Mouse (Mus musculus) hindbrain, embryonic 14.5 days (tissue): ENCODE data around the gene Acbd6. TPM values are rescaled to one million over a fixed set of nuclear protein-coding genes. Genes with fewer than 3 reads are reported as not detected.
A peak's percentile ranks its signal among the peaks of the same experiment; 100 is the strongest.

Experiments
- ATAC-seq: fragments of 200-750 bp; cut with Nextera tagmentation; 2 replicates; pipeline ENCODE4 v1.8.0; 2017; ENCODE audit warnings: moderate number of reproducible peaks, mild to moderate bottlenecking, moderate TSS enrichment, moderate library complexity; ENCODE audit not compliant: low FRiP score
- DNase-seq: peaks from one replicate; pipeline ENCODE4 v3.0.0-alpha.2; 2015; ENCODE audit warnings: low spot score
- H3K27ac ChIP-seq: fragments of 300-500 bp; sonication (generic); 2 replicates; pipeline ENCODE4 v1.5.1; 2014; ENCODE audit warnings: mild to moderate bottlenecking, moderate library complexity
- H3K27me3 ChIP-seq: fragments of 300-500 bp; sonication (generic); 2 replicates; pipeline ENCODE4 v1.6.1; 2014; ENCODE audit warnings: mild to moderate bottlenecking, low read length, mixed read lengths; ENCODE audit not compliant: control insufficient read depth, insufficient read depth
- H3K36me3 ChIP-seq: fragments of 300-500 bp; sonication (generic); replicated peaks from 2 replicates; pipeline ENCODE4 v1.6.1; 2014; ENCODE audit not compliant: control insufficient read depth, insufficient read depth
- H3K4me1 ChIP-seq: fragments of 300-500 bp; sonication (generic); replicated peaks from 2 replicates; pipeline ENCODE4 v1.6.1; 2014; ENCODE audit warnings: antibody characterized with exemption, low read length, mixed read lengths; ENCODE audit not compliant: control insufficient read depth, insufficient read depth
- H3K4me2 ChIP-seq: fragments of 300-500 bp; sonication (generic); replicated peaks from 2 replicates; pipeline ENCODE4 v1.6.1; 2014; ENCODE audit warnings: mild to moderate bottlenecking, moderate library complexity
- H3K4me3 ChIP-seq: fragments of 300-500 bp; sonication (generic); replicated peaks from 2 replicates; pipeline ENCODE4 v1.5.1; 2014; ENCODE audit warnings: mild to moderate bottlenecking, low read length
- H3K9ac ChIP-seq: fragments of 300-500 bp; sonication (generic); 2 replicates; pipeline ENCODE4 v1.6.1; 2014
- H3K9me3 ChIP-seq: fragments of 300-500 bp; sonication (generic); 2 replicates; pipeline ENCODE4 v1.6.1; 2016; ENCODE audit warnings: low read length; ENCODE audit not compliant: control insufficient read depth
- WGBS: fragments of 180-500 bp; shearing (Covaris S2); extraction: QIAGEN DNeasy Blood & Tissue Kit; methylation state at CpG from one replicate; pipeline ENCODE4 v1.1.7; 2014; 5-methylcytosine and 5-hydroxymethylcytosine counted together
- polyA plus RNA-seq: library from polyadenylated mRNA; unstranded; fragments of >200 nt; fragmentation: Nextera tagmentation; extraction: Ambion mirVana; gene quantifications from 2 replicates; pipeline ENCODE4 v1.2.1, GENCODE M21; 2014

Gene Acbd6
- polyA plus RNA-seq, 1 experiment from 2014 or later: 103 TPM

DNA sequence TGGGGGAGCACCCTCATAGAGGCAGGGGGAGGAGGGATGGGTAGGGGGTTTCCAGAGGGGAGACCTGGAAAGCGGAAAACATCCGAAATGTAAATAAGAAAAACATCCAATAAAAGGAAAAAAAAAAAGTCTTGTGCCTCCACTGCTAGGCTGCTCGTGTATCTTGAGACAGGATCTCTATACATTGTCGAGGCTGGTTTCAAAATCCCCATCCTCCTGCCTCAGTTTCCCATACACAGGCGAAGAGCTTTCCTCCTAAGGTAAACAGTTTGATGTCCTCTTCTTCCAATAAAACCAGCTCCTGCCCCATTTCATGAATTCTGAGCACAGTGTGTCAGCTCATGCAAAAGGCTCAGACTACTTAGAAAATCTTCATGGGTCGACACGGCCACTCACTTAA, 19.9 kb upstream of the Acbd6 start:
- DNase-seq: no peak
- H3K4me1 ChIP-seq: no peaks in the 10 kb centered on the region
- ATAC-seq: no peak
- no peak overlapping the region for H3K4me2 ChIP-seq
- WGBS: 74% methylated on average over 7 of the region's 7 CpGs
- H3K36me3 ChIP-seq: no peaks in the 10 kb centered on the region
- H3K4me3 ChIP-seq: no peak overlapping the region
- H3K27me3 ChIP-seq: no peaks in the 10 kb centered on the region
- no peak overlapping the region for H3K9ac ChIP-seq
- no peaks in the 10 kb centered on the region for H3K9me3 ChIP-seq
- H3K27ac ChIP-seq: no peak overlapping the region

DNA sequence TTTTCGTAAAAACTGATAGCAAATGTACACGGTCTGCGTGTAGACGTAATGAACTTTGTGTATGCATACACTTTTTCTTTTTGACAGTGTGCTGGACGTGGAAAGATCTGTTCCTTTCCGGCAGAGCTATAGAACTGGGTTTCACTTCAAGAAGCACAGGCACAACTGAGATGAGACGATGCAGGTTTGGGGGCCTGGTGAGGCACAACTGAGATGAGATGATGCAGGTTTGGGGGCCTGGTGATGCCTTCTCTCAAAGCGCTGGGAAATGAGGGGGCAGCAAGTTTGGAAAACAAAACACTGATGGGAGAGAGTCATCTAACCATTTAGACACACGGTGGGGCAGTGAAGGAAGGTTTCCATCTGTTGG, 293 bp upstream of the Acbd6 start:
- Histone ChIP-seq H3K27me3 (no peaks in the 10 kb centered on the region), H3K36me3 (no peaks in the 10 kb centered on the region), H3K27ac (peak overlapping the region; percentile 78), H3K9me3 (peaks cover 3% of the 10 kb centered on the region; the same call in 1 of the 2 replicates), H3K4me3 (peak overlapping the region; percentile 91), H3K4me1 (peaks cover 30% of the 10 kb centered on the region), H3K9ac (peak overlapping the region; percentile 92), H3K4me2 (peak overlapping the region; percentile 93)
- DNase-seq (no peak), ATAC-seq (no peak)
- 58% methylated on average over 9 of the region's 9 CpGs for WGBS

DNA sequence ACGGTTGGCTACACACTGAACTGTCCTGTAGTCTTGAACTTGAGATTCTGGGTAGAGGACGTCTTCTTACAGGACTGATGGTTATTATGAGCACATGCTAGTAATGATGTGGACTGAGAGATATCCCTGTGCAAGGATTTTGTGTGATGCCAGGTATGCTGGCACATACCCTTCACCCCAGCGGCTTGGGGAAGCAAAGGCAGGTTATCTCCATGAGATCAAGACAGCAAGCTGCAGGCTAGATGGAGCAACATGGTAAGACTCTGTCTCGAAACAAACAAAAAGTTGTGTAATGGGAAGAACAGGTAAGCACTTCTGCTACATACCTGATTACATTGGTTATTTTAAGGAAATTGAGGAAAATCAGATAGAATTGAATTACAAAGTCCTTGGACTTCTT, 2.1 kb downstream of the Acbd6 start:
- H3K4me2 ChIP-seq: peak overlapping the region; percentile 93; the same call in 1 of the 2 replicates
- no peak overlapping the region for H3K4me3 ChIP-seq
- H3K4me1 ChIP-seq: peaks cover 30% of the 10 kb centered on the region
- ATAC-seq (no peak), DNase-seq (no peak)
- H3K9ac ChIP-seq: no peak overlapping the region
- no peaks in the 10 kb centered on the region for H3K9me3 ChIP-seq
- WGBS: 94% methylated on average over 4 of the region's 4 CpGs
- no peak overlapping the region for H3K27ac ChIP-seq
- peaks cover 4% of the 10 kb centered on the region; the same call in 1 of the 2 replicates for H3K36me3 ChIP-seq
- no peaks in the 10 kb centered on the region for H3K27me3 ChIP-seq

GRCm38 (mm10) chr1:155560678-155561077, 2.8 kb downstream of the Acbd6 start:
- ATAC-seq: no peak
- no peaks in the 10 kb centered on the region for H3K9me3 ChIP-seq
- no peak overlapping the region for H3K4me3 ChIP-seq
- H3K4me1 ChIP-seq: peaks cover 30% of the 10 kb centered on the region
- no peak overlapping the region for H3K9ac ChIP-seq
- no peaks in the 10 kb centered on the region for H3K27me3 ChIP-seq
- H3K36me3 ChIP-seq: peaks cover 8% of the 10 kb centered on the region; the same call in 1 of the 2 replicates
- 89% methylated on average over 2 of the region's 2 CpGs for WGBS
- H3K27ac ChIP-seq: no peak overlapping the region
- DNase-seq: no peak
- H3K4me2 ChIP-seq: no peak overlapping the region

- Histone ChIP-seq H3K4me3 (no peak overlapping the region), H3K36me3 (peaks cover 22% of the 10 kb centered on the region), H3K9ac (no peak overlapping the region), H3K4me1 (peaks cover 29% of the 10 kb centered on the region), H3K9me3 (no peaks in the 10 kb centered on the region), H3K27ac (no peak overlapping the region), H3K4me2 (no peak overlapping the region), H3K27me3 (no peaks in the 10 kb centered on the region)
- ATAC-seq: no peak
- whole genome bisulfite sequencing: 87% methylated on average over 6 of the region's 6 CpGs
- no peak for DNase-seq
Measured at GRCm38 (mm10) chr1:155562206-155562605, 4.3 kb downstream of the Acbd6 start.

DNA sequence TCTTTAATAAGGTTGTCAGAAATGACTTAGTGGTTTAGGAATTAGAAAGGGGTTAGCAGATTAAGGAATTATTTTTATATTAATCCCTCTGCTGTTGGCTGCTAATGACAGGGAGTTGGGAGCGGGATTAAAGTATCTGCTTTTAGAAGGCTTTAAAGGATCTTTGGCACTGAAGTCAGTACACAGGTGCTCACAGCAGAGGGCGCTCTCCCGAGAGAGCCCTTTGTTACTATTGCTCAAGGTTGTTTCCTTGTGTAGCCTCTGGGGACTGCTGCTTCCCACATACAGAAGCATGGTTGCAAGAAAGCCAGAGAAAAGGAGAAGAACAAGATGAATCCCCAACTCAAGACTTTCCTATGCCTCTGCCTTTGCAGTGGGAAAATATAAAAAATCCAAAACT, 6.8 kb downstream of the Acbd6 start:
- peaks cover 13% of the 10 kb centered on the region for H3K4me1 ChIP-seq
- 19% methylated on average over 3 of the region's 3 CpGs for WGBS
- no peak for ATAC-seq
- H3K27me3 ChIP-seq: no peaks in the 10 kb centered on the region
- peak; percentile 61 for DNase-seq
- H3K4me2 ChIP-seq: no peak overlapping the region
- H3K9ac ChIP-seq: no peak overlapping the region
- no peak overlapping the region for H3K27ac ChIP-seq
- peaks cover 4% of the 10 kb centered on the region; the same call in 1 of the 2 replicates for H3K9me3 ChIP-seq
- no peak overlapping the region for H3K4me3 ChIP-seq
- H3K36me3 ChIP-seq: peaks cover 39% of the 10 kb centered on the region

DNA sequence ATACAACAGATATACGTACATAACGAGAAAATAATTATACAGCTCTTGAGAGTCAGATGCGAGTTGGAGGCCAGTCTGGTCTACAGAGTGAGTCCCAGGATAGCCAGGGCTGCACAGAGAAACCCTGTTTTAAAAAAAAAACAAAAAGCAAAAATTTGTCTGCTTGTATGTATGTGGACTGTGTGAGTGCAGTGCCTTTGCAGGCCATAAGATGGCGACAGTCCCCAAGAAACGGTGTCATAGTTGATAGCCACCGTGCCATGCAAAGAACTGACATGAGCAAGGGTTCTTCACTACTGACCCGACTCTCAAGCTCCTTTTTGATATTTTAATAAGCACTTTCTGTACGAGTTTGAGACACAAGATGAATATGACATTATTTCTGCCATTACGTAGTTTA, 10.2 kb downstream of the Acbd6 start:
- H3K27me3 ChIP-seq: no peaks in the 10 kb centered on the region
- WGBS: 95% methylated on average over 9 of the region's 9 CpGs
- ATAC-seq: no peak

GRCm38 (mm10) chr1:155569340-155569739, 11.4 kb downstream of the Acbd6 start:
- ATAC-seq (no peak), DNase-seq (no peak)
- no peak overlapping the region for H3K27ac ChIP-seq
- peaks cover 4% of the 10 kb centered on the region; the same call in 1 of the 2 replicates for H3K9me3 ChIP-seq
- no peak overlapping the region for H3K4me3 ChIP-seq
- peaks cover 44% of the 10 kb centered on the region for H3K36me3 ChIP-seq
- no peaks in the 10 kb centered on the region for H3K4me1 ChIP-seq
- no peak overlapping the region for H3K4me2 ChIP-seq
- H3K9ac ChIP-seq: no peak overlapping the region
- no peaks in the 10 kb centered on the region for H3K27me3 ChIP-seq
- WGBS: 96% methylated on average over 4 of the region's 4 CpGs

More for the DNA sequence above, 10.2 kb downstream of the Acbd6 start:
- Histone ChIP-seq H3K4me1 (no peaks in the 10 kb centered on the region; the same call in 1 of the 2 replicates), H3K4me2 (no peak overlapping the region), H3K36me3 (peaks cover 44% of the 10 kb centered on the region), H3K9ac (no peak overlapping the region), H3K27ac (no peak overlapping the region), H3K9me3 (peaks cover 4% of the 10 kb centered on the region; the same call in 1 of the 2 replicates), H3K4me3 (no peak overlapping the region)
- DNase-seq: no peak

- H3K27ac ChIP-seq: no peak overlapping the region
- no peak overlapping the region for H3K9ac ChIP-seq
- peak; percentile 24; the same call in 1 of the 2 replicates for ATAC-seq
- no peaks in the 10 kb centered on the region for H3K9me3 ChIP-seq
- no peak overlapping the region for H3K4me2 ChIP-seq
- no peak overlapping the region for H3K4me3 ChIP-seq
- no peaks in the 10 kb centered on the region for H3K27me3 ChIP-seq
- WGBS: 34% methylated on average over 7 of the region's 7 CpGs
- H3K4me1 ChIP-seq: no peaks in the 10 kb centered on the region
- peak; percentile 92 for DNase-seq
- H3K36me3 ChIP-seq: peaks cover 3% of the 10 kb centered on the region; the same call in 1 of the 2 replicates
Measured at GRCm38 (mm10) chr1:155574966-155575673, 17.2 kb downstream of the Acbd6 start.
